19 mouse cellular contexts compared by ENCODE assay signal in the genomic region with DNA sequence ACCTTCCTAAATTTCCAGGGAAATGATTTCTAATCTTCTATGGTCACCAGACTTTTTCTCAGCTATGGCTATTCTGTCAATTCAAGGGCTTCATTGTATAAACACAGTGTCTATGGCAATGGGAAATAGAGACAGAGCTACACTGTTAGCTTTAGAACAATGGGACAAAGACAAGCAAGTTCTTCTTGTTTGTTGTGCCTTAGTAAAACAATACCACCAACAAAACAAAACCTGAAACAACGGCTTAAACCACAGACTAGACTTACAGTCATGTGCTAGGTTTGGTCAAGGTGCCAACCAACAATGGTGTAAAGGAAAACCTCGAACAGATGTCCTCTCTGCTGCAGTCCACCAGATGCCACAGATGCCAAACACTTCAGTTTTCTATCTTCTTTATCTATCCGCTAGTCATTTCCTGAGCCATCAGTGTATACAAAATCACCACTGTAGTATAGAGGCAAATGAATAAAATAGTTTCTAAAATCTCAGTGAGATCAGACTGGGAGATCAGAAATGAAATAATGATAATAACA.
DNase-seq lines count a peak whose midpoint lies in the region; ATAC-seq lines count a peak whose summit lies in the region.
"Had no signal": no experiment of that assay in that cellular context is flagged by ENCODE, and none has a peak within 500 bp of the region (broad histone marks: within the 10 kb centered on the region; RNA-seq: fewer than 3 reads in every experiment).

No protein-coding gene starts in this region.

- DNase-seq in cerebellum, adult 9-11 months = peak; percentile 4
- no peak for DNase-seq in cerebellum, postnatal 25 days
- peak; percentile 25 for DNase-seq in layer of hippocampus, adult 9-11 months
- DNase-seq in layer of hippocampus, postnatal 25 days (ENCODE audit: extremely low spot score in 1 of 2, low spot score in 1 of 2) = no peak
- DNase-seq in brain, adult 2 months (ENCODE audit: low read depth, low spot score) = peak; percentile 64
- no peak for DNase-seq in kidney, postnatal 25 days
- DNase-seq: adrenal gland, adult 2 months; adrenal gland, postnatal 14 days; cerebellum, adult 11-12 months; cerebellum, adult 8-10 months; forebrain, postnatal 0 days; gastrocnemius, postnatal 10 days; gastrocnemius, postnatal 36 days; heart, adult 11 months had no signal

- peak; percentile 61 to 84 for ATAC-seq in hematopoietic stem cell, adult 5-6 weeks (replicated peaks in 1 of 2; ENCODE audit: insufficient read depth in 1 of 2, low FRiP score in 2 of 2, low TSS enrichment in 1 of 2, low read depth in 1 of 2, poor library complexity in 2 of 2, severe bottlenecking in 2 of 2)
- ATAC-seq: CD4-positive, CD25-positive, alpha-beta regulatory T cell, adult 4 months; forebrain, embryonic 14.5 days; forebrain, postnatal 0 days; hindbrain, embryonic 16.5 days; intestine, embryonic 15.5 days had no signal

Comparison
In these comparisons a context has a peak if more than half of its experiments do, and no peak if none do; other contexts are left out.
1. DNase-seq: peak in cerebellum, adult 9-11 months (single experiment), layer of hippocampus, adult 9-11 months (single experiment) and brain, adult 2 months (single experiment); none in cerebellum, postnatal 25 days (0 of 2), layer of hippocampus, postnatal 25 days (0 of 2) and kidney, postnatal 25 days (0 of 2).